Mouse (Mus musculus) cerebellum, adult 9-10 months (tissue): ENCODE measurements around the gene Elobl.

Experiments
- DNase-seq: peaks from one replicate; pipeline ENCODE4 v3.0.0; 2022

The Elobl gene

DNA sequence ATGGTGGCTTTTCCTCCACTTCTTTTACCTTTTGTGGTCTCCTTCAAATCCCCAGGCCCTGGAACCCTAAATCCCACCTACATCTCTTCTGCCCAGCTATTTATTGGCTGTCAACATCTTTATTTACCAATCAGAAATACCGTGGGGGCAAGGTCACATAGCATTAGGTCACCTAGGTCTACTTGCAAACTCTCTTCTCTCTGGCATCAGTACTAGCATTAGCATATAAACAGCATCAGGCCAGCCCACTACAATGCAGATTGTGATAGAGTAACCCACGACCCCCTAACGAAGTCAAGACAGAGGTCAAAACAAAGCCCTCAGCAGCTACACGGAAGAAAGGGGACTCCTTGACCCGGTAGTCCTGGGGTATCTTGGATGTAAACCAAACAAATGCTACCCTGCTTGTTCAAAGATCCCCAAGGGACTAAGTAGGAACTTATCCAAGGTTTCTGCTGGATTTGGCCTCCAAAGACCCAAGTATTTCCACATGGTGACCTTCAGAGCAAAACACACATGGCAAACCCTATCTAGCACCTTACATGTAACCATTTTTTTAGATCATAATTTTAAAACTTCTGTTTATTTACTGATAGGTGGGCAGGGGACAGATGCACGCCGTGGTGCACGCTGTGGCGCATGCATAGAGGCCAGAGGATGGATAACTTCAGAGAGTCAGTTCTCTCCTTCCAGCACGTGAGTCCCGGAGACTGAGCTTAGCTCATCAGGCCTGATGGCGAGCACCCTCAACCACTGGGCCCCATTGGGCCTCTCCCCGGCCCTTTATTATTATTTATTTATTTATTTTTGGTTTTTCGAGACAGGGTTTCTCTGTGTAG is 34.8 kb downstream of the Elobl start:
- no peak for DNase-seq

DNA sequence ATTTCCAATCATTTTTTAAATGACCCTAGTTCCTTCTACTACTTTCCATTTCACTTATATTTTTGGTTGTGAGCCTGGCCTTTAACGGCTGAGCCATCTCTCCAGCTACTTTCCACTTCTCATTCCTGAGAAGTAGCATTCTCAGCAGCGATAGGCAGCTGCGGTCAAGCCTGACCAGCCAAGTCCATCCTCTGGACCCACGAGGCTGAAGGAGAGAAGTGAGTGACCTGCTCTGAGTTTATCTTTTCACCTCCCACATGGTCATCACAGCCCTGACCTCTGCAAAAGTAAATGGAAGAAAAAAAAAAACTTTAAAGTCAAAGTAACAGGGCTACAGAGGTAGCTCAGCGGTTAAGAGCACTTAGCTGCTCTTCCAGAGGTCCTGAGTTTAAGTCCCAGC is 40.2 kb downstream of the Elobl start:
- no peak for DNase-seq
